ENCODE assay signal across 8 mouse cellular contexts in genomic region chr7:63896276-63896967, GRCm38 (mm10). TPM values are rescaled to one million over a fixed set of nuclear protein-coding genes. Genes with fewer than 3 reads are reported as not detected.
DNase-seq lines count a peak whose midpoint lies in the region; ATAC-seq lines count a peak whose summit lies in the region.

No protein-coding gene starts in this region.

- 13% methylated on average over 17 of the region's 17 CpGs for WGBS in kidney, embryonic 14.5 days
- WGBS in heart, embryonic 12.5 days: 19% methylated on average over 17 of the region's 17 CpGs
- WGBS in liver, embryonic 15.5 days (ENCODE audit: insufficient replicate concordance): 14% methylated on average over 17 of the region's 17 CpGs

- no peak for DNase-seq in kidney, postnatal 14 days
- peak; percentile 49 for DNase-seq in thymus, postnatal 4 days
- DNase-seq in right cerebral cortex, adult 18-20 months: no peak
- DNase-seq in kidney, postnatal 10 days: no peak

- ATAC-seq in kidney, embryonic 14.5 days (ENCODE audit: low FRiP score, low TSS enrichment): peak; percentile 53
- peak; percentile 31; the same call in 1 of the 2 replicates for ATAC-seq in heart, embryonic 12.5 days (ENCODE audit: insufficient number of reproducible peaks, low FRiP score)
- ATAC-seq in liver, embryonic 15.5 days (ENCODE audit: insufficient read depth): no peak

- H3K9me3 ChIP-seq in kidney, embryonic 14.5 days (ENCODE audit: control insufficient read depth, low read length): no peaks in the 10 kb centered on the region
- H3K9me3 ChIP-seq in heart, embryonic 12.5 days (replicated peaks): no peaks in the 10 kb centered on the region
- H3K9me3 ChIP-seq in liver, embryonic 15.5 days (replicated peaks): no peaks in the 10 kb centered on the region

- peaks cover 12% of the 10 kb centered on the region for H3K4me1 ChIP-seq in kidney, embryonic 14.5 days (ENCODE audit: control insufficient read depth, insufficient read depth, low read length)
- peaks cover 47% of the 10 kb centered on the region for H3K4me1 ChIP-seq in brown adipose tissue, adult 24 weeks (ENCODE audit: control insufficient read depth, insufficient read depth, insufficient read length, low read length)
- peaks cover 35% of the 10 kb centered on the region for H3K4me1 ChIP-seq in heart, embryonic 12.5 days (replicated peaks)
- peaks cover 64% of the 10 kb centered on the region for H3K4me1 ChIP-seq in liver, embryonic 15.5 days (replicated peaks)

- peak overlapping the region; percentile 67 for H3K4me2 ChIP-seq in kidney, embryonic 14.5 days (replicated peaks; ENCODE audit: low read depth, low read length)
- peak overlapping the region; percentile 83 for H3K4me2 ChIP-seq in heart, embryonic 12.5 days
- H3K4me2 ChIP-seq in liver, embryonic 15.5 days: peak overlapping the region; percentile 78

- peak overlapping the region; percentile 13; the same call in 1 of the 2 replicates for H3K27ac ChIP-seq in kidney, embryonic 14.5 days (ENCODE audit: low read depth, low read length)
- peak overlapping the region; percentile 93 for H3K27ac ChIP-seq in brown adipose tissue, adult 24 weeks (replicated peaks; ENCODE audit: low read depth, low read length)
- 0 out of 2 replicates have a peak overlapping the region, but pooled peaks have one; percentile 24 for H3K27ac ChIP-seq in heart, embryonic 12.5 days (ENCODE audit: poor library complexity, severe bottlenecking)
- peak overlapping the region; percentile 87 for H3K27ac ChIP-seq in liver, embryonic 15.5 days (replicated peaks)

- no peaks in the 10 kb centered on the region for H3K36me3 ChIP-seq in kidney, embryonic 14.5 days (ENCODE audit: control insufficient read depth, insufficient read depth, low read length)
- H3K36me3 ChIP-seq in heart, embryonic 12.5 days: peaks cover under 1% of the 10 kb centered on the region
- peaks cover 8% of the 10 kb centered on the region for H3K36me3 ChIP-seq in liver, embryonic 15.5 days (replicated peaks)

- H3K4me3 ChIP-seq in kidney, embryonic 14.5 days (ENCODE audit: low read length): peak overlapping the region; percentile 35
- peak overlapping the region; percentile 38 for H3K4me3 ChIP-seq in brown adipose tissue, adult 24 weeks (ENCODE audit: insufficient read depth, low read depth, low read length)
- peak overlapping the region; percentile 43 for H3K4me3 ChIP-seq in heart, embryonic 12.5 days
- H3K4me3 ChIP-seq in liver, embryonic 15.5 days (replicated peaks): peak overlapping the region; percentile 46

- H3K27me3 ChIP-seq in kidney, embryonic 14.5 days (ENCODE audit: control insufficient read depth, insufficient read depth, low read length): no peaks in the 10 kb centered on the region
- H3K27me3 ChIP-seq in heart, embryonic 12.5 days (replicated peaks): no peaks in the 10 kb centered on the region
- no peaks in the 10 kb centered on the region for H3K27me3 ChIP-seq in liver, embryonic 15.5 days

- peak overlapping the region; percentile 57; the same call in 1 of the 2 replicates for H3K9ac ChIP-seq in kidney, embryonic 14.5 days (ENCODE audit: low read depth, low read length)
- peak overlapping the region; percentile 69 for H3K9ac ChIP-seq in heart, embryonic 12.5 days
- no peak overlapping the region; the same call in 1 of the 2 replicates for H3K9ac ChIP-seq in liver, embryonic 15.5 days

RNA-seq across cellular contexts. Expression of gene E030018B13Rik, which starts 20.2 kb away (rescaled TPM):
- 0.35 TPM in 1 of 2 replicates, not detected in the other for polyA plus RNA-seq in kidney, embryonic 14.5 days (2014; fragmentation: Nextera tagmentation; extraction: Ambion mirVana)
- not detected in 2 replicates for polyA plus RNA-seq in brown adipose tissue, adult 24 weeks (2012; ENCODE audit: insufficient read depth, insufficient read length, missing spikeins)
- polyA plus RNA-seq in heart, embryonic 12.5 days (2016; fragmentation: Nextera tagmentation; extraction: Ambion mirVana): not detected in 2 replicates
- not detected in 2 replicates for polyA plus RNA-seq in liver, embryonic 15.5 days (2015; fragmentation: Nextera tagmentation; extraction: Ambion mirVana)

RNA-seq across cellular contexts. Expression of gene Klf13, which starts 42.3 kb away (rescaled TPM):
- 23.0 and 23.2 TPM in 2 replicates for polyA plus RNA-seq in kidney, embryonic 14.5 days (2014; fragmentation: Nextera tagmentation; extraction: Ambion mirVana)
- 13.6 and 24.0 TPM in 2 replicates for polyA plus RNA-seq in brown adipose tissue, adult 24 weeks (2012; ENCODE audit: insufficient read depth, insufficient read length, missing spikeins)
- polyA plus RNA-seq in heart, embryonic 12.5 days (2016; fragmentation: Nextera tagmentation; extraction: Ambion mirVana): 16.7 and 17.4 TPM in 2 replicates
- polyA plus RNA-seq in liver, embryonic 15.5 days (2015; fragmentation: Nextera tagmentation; extraction: Ambion mirVana): 15.3 and 15.6 TPM in 2 replicates

Comparison
In these comparisons a context has a peak if more than half of its experiments do, and no peak if none do; other contexts are left out.
1. H3K27ac ChIP-seq: peak in every context shown above with its lines; median percentile 93 in brown adipose tissue, adult 24 weeks; 87 in liver, embryonic 15.5 days; 24 in heart, embryonic 12.5 days; 13 in kidney, embryonic 14.5 days.